Mouse (Mus musculus) heart, embryonic 13.5 days (tissue): ENCODE results near the gene Olfr228. TPM values are rescaled to one million over a fixed set of nuclear protein-coding genes. Genes with fewer than 3 reads are reported as not detected.
A peak's percentile ranks its signal among the peaks of the same experiment; 100 is the strongest.
"Not testable (repeated sequence)": the region's sequence is repeated elsewhere in the genome, so short reads cannot be mapped to it uniquely, and the experiment has no call there.

ENCODE experiments used
- ATAC-seq: fragments of 200-750 bp; cut with Nextera tagmentation; 2 replicates; pipeline ENCODE4 v1.8.0; 2017; ENCODE audit warnings: moderate TSS enrichment; ENCODE audit not compliant: insufficient number of reproducible peaks, low FRiP score, low TSS enrichment; ENCODE audit errors: extremely low read depth
- H3K27ac ChIP-seq: fragments of 300-500 bp; sonication (generic); replicated peaks from 2 replicates; pipeline ENCODE4 v1.5.1; 2015; ENCODE audit warnings: moderate library complexity, mild to moderate bottlenecking, inconsistent platforms
- H3K27me3 ChIP-seq: fragments of 300-500 bp; sonication (generic); replicated peaks from 2 replicates; pipeline ENCODE4 v1.6.1; 2015; ENCODE audit warnings: mild to moderate bottlenecking, inconsistent platforms
- H3K36me3 ChIP-seq: fragments of 300-500 bp; sonication (generic); 2 replicates; pipeline ENCODE4 v1.6.1; 2015; ENCODE audit warnings: mild to moderate bottlenecking, inconsistent platforms
- H3K4me1 ChIP-seq: fragments of 300-500 bp; sonication (generic); 2 replicates; pipeline ENCODE4 v1.6.1; 2015; ENCODE audit warnings: inconsistent platforms
- H3K4me2 ChIP-seq: fragments of 300-500 bp; sonication (generic); 2 replicates; pipeline ENCODE4 v1.6.1; 2015; ENCODE audit warnings: inconsistent platforms, mild to moderate bottlenecking, moderate library complexity
- H3K4me3 ChIP-seq: fragments of 300-500 bp; sonication (generic); 2 replicates; pipeline ENCODE4 v1.5.1; 2015; ENCODE audit warnings: moderate library complexity, mild to moderate bottlenecking, inconsistent platforms
- H3K9ac ChIP-seq: fragments of 300-500 bp; sonication (generic); 2 replicates; pipeline ENCODE4 v1.6.1; 2015; ENCODE audit warnings: inconsistent platforms, mild to moderate bottlenecking, moderate library complexity
- H3K9me3 ChIP-seq: fragments of 300-500 bp; sonication (generic); 2 replicates; pipeline ENCODE4 v1.6.1; 2016; ENCODE audit warnings: inconsistent platforms
- WGBS: fragments of 180-500 bp; shearing (Covaris S2); methylation state at CpG from one replicate; pipeline ENCODE4 v1.1.7; 2015; ENCODE audit warnings: mixed read lengths; 5-methylcytosine and 5-hydroxymethylcytosine counted together
- polyA plus RNA-seq: library from polyadenylated mRNA; unstranded; fragments of >200 nt; fragmentation: Nextera tagmentation; extraction: Ambion mirVana; gene quantifications from 2 replicates; pipeline ENCODE4 v1.2.1, GENCODE M21; 2015

Gene Olfr228
- polyA plus RNA-seq, result not detected in 2 replicates

GRCm38 (mm10) chr2:86487286-86487685 lies at the start of gene Olfr228:
Olfr228 (minus strand) TSS chr2:86487386.
- Histone ChIP-seq H3K9me3 (no peaks in the 10 kb centered on the region), H3K4me3 (no peak within 1 kb of the TSS), H3K4me1 (no peaks in the 10 kb centered on the region), H3K27me3 (no peaks in the 10 kb centered on the region), H3K4me2 (no peak within 1 kb of the TSS), H3K36me3 (no peaks in the 10 kb centered on the region), H3K9ac (no peak within 1 kb of the TSS), H3K27ac (no peak within 1 kb of the TSS)
- WGBS, result 35% methylated on average over 1 of the region's 1 CpGs
- ATAC-seq, result no peak

GRCm38 (mm10) chr2:86530991-86531390 lies 43.8 kb upstream of the Olfr228 start:
- H3K4me1 ChIP-seq, result no peaks in the 10 kb centered on the region
- no peak for ATAC-seq
- H3K9ac ChIP-seq, result no peak overlapping the region
- no peaks in the 10 kb centered on the region for H3K36me3 ChIP-seq
- H3K27me3 ChIP-seq, result no peaks in the 10 kb centered on the region
- H3K4me2 ChIP-seq, result no peak overlapping the region
- no peak overlapping the region for H3K4me3 ChIP-seq
- no peaks in the 10 kb centered on the region for H3K9me3 ChIP-seq
- 69% methylated on average over 1 of the region's 1 CpGs for WGBS
- no peak overlapping the region for H3K27ac ChIP-seq

- H3K4me2 ChIP-seq, result no peak within 1 kb of the TSS
- WGBS, result 64% methylated on average over 1 of the region's 1 CpGs
- H3K27ac ChIP-seq, result no peak within 1 kb of the TSS
- H3K4me3 ChIP-seq, result no peak within 1 kb of the TSS
- no peak for ATAC-seq
- H3K9me3 ChIP-seq, result no peaks in the 10 kb centered on the region
- no peaks in the 10 kb centered on the region for H3K27me3 ChIP-seq
- no peaks in the 10 kb centered on the region for H3K4me1 ChIP-seq
- no peaks in the 10 kb centered on the region for H3K36me3 ChIP-seq
- H3K9ac ChIP-seq, result no peak within 1 kb of the TSS
These were observed 21.0 kb upstream of the Olfr228 start, which contains the start of gene Olfr1076 for GRCm38 (mm10) chr2:86508161-86508560. Olfr1076 (plus strand) TSS chr2:86508461.

GRCm38 (mm10) chr2:86464442-86465109 lies 22.6 kb downstream of the Olfr228 start:
- no peak for ATAC-seq
- no peaks in the 10 kb centered on the region for H3K4me1 ChIP-seq
- no peaks in the 10 kb centered on the region for H3K27me3 ChIP-seq
- peak overlapping the region; percentile 25; the same call in 1 of the 2 replicates for H3K9ac ChIP-seq
- H3K9me3 ChIP-seq, result no peaks in the 10 kb centered on the region
- H3K4me3 ChIP-seq, result peak overlapping the region; percentile 16; the same call in 1 of the 2 replicates
- H3K27ac ChIP-seq, result no peak overlapping the region
- no peaks in the 10 kb centered on the region for H3K36me3 ChIP-seq
- peak overlapping the region; percentile 55 for H3K4me2 ChIP-seq
- 32% methylated on average over 10 of the region's 10 CpGs for whole genome bisulfite sequencing

GRCm38 (mm10) chr2:86460434-86460833 lies 26.8 kb downstream of the Olfr228 start:
- Histone ChIP-seq H3K9ac (no peak overlapping the region), H3K27ac (no peak overlapping the region), H3K4me1 (no peaks in the 10 kb centered on the region), H3K36me3 (no peaks in the 10 kb centered on the region), H3K27me3 (no peaks in the 10 kb centered on the region), H3K4me3 (no peak overlapping the region), H3K9me3 (no peaks in the 10 kb centered on the region), H3K4me2 (no peak overlapping the region)
- ATAC-seq, result no peak
- 67% methylated on average over 1 of the region's 1 CpGs for WGBS

- Histone ChIP-seq H3K27me3 (no peaks in the 10 kb centered on the region), H3K27ac (no peak within 1 kb of the TSS), H3K9ac (no peak within 1 kb of the TSS), H3K4me1 (no peaks in the 10 kb centered on the region), H3K9me3 (no peaks in the 10 kb centered on the region), H3K36me3 (no peaks in the 10 kb centered on the region), H3K4me3 (no peak within 1 kb of the TSS), H3K4me2 (no peak within 1 kb of the TSS)
- WGBS, result 73% methylated on average over 1 of the region's 1 CpGs
- no peak for ATAC-seq
These were observed 31.0 kb downstream of the Olfr228 start, which contains the start of gene Olfr1066 for GRCm38 (mm10) chr2:86456169-86456568. Olfr1066 (minus strand) TSS chr2:86456269.

- not testable (repeated sequence) for H3K27me3 ChIP-seq, ATAC-seq, H3K4me1 ChIP-seq, H3K9ac ChIP-seq, H3K27ac ChIP-seq, H3K36me3 ChIP-seq, H3K9me3 ChIP-seq, H3K4me3 ChIP-seq, H3K4me2 ChIP-seq
- WGBS, result 55% methylated on average over 1 of the region's 1 CpGs
These were observed 36.7 kb downstream of the Olfr228 start, which contains the start of gene Olfr1065 for GRCm38 (mm10) chr2:86450491-86450890. Olfr1065 (minus strand) TSS chr2:86450591.

- not testable (repeated sequence) for ATAC-seq, H3K36me3 ChIP-seq, H3K9me3 ChIP-seq, H3K4me1 ChIP-seq, H3K27ac ChIP-seq, H3K9ac ChIP-seq, H3K4me2 ChIP-seq, H3K4me3 ChIP-seq, H3K27me3 ChIP-seq
- 69% methylated on average over 1 of the region's 1 CpGs for WGBS
These were observed 45.1 kb downstream of the Olfr228 start for GRCm38 (mm10) chr2:86442101-86442500.

Other genes starting within 250 kb of the Olfr228 start
- gene Olfr1048, start 247.1 kb downstream of the Olfr228 start, polyA plus RNA-seq, result not detected in 2 replicates
- not detected in 2 replicates for gene Olfr1049, start 229.1 kb downstream of the Olfr228 start, polyA plus RNA-seq
- gene Olfr1051, start 208.3 kb downstream of the Olfr228 start, polyA plus RNA-seq, result not detected in 2 replicates
- gene Olfr1052, start 194.9 kb downstream of the Olfr228 start, polyA plus RNA-seq, result not detected in 2 replicates
- gene Olfr1053, start 172.1 kb downstream of the Olfr228 start, polyA plus RNA-seq, result not detected in 2 replicates
- not detected in 2 replicates for gene Olfr1054, start 152.0 kb downstream of the Olfr228 start, polyA plus RNA-seq
- gene Olfr1055, start 137.1 kb downstream of the Olfr228 start, polyA plus RNA-seq, result not detected in 2 replicates
- not detected in 2 replicates for gene Olfr1056, start 124.9 kb downstream of the Olfr228 start, polyA plus RNA-seq
- not detected in 2 replicates for gene Olfr1057, start 109.0 kb downstream of the Olfr228 start, polyA plus RNA-seq
- gene Olfr1058, start 98.8 kb downstream of the Olfr228 start, polyA plus RNA-seq, result not detected in 2 replicates
- not detected in 2 replicates for gene Olfr1061, start 73.3 kb downstream of the Olfr228 start, polyA plus RNA-seq
- not detected in 2 replicates for gene Olfr1062, start 60.6 kb downstream of the Olfr228 start, polyA plus RNA-seq
- gene Olfr1065, start 36.8 kb downstream of the Olfr228 start, polyA plus RNA-seq, result not detected in 2 replicates
- not detected in 2 replicates for gene Olfr1066, start 31.1 kb downstream of the Olfr228 start, polyA plus RNA-seq
- gene Olfr1076, start 21.1 kb upstream of the Olfr228 start, polyA plus RNA-seq, result not detected in 2 replicates
- gene Olfr1079, start 55.1 kb upstream of the Olfr228 start, polyA plus RNA-seq, result not detected in 2 replicates
- not detected in 2 replicates for gene Olfr1080, start 70.8 kb upstream of the Olfr228 start, polyA plus RNA-seq
- gene Olfr1082, start 111.6 kb upstream of the Olfr228 start, polyA plus RNA-seq, result not detected in 2 replicates
- gene Olfr1084, start 152.3 kb upstream of the Olfr228 start, polyA plus RNA-seq, result not detected in 2 replicates
- gene Olfr1085, start 174.6 kb upstream of the Olfr228 start, polyA plus RNA-seq, result not detected in 2 replicates
- not detected in 2 replicates for gene Olfr1086, start 192.7 kb upstream of the Olfr228 start, polyA plus RNA-seq
- not detected in 2 replicates for gene Olfr1087, start 211.0 kb upstream of the Olfr228 start, polyA plus RNA-seq
- not detected in 2 replicates for gene Olfr1089, start 246.3 kb upstream of the Olfr228 start, polyA plus RNA-seq